Mouse (Mus musculus): ENCODE measurements at regions not wholly inside any gene's neighbourhood (a gene's known extent, or its start where the extent isn't known, plus 50 kb on each side); places are given as distances from the start of the nearest gene placed in this dataset.

GRCm38 (mm10) chr9:78780595-78780994 lies 165.2 kb downstream of the Cd109 start:
- TF ChIP-seq MAZ (IDR thresholded peaks at IDR 0.05; ENCODE audit: low read depth, low read length) = no peak
- no peak for TF ChIP-seq CTCF (conservative IDR thresholded peaks at IDR 0.05 in 1 of 2, IDR thresholded peaks at IDR 0.05 in 1 of 2; ENCODE audit: low read depth in 2 of 2, low read length in 2 of 2)
- TF ChIP-seq EP300 (IDR thresholded peaks at IDR 0.05; ENCODE audit: low read length) = peak; percentile 77
- TF ChIP-seq SIN3A (IDR thresholded peaks at IDR 0.05; ENCODE audit: low read length) = no peak
- peak; percentile 57; the same call in 1 of the 2 replicates for TF ChIP-seq ETS1 (conservative IDR thresholded peaks at IDR 0.05; ENCODE audit: low read depth, low read length)
- no peak for TF ChIP-seq TBP (conservative IDR thresholded peaks at IDR 0.05; ENCODE audit: low read depth, low read length)
- TF ChIP-seq MAFK (IDR thresholded peaks at IDR 0.05; ENCODE audit: insufficient replicate concordance, low read length) = no peak
- no peak for TF ChIP-seq ZMIZ1 (IDR thresholded peaks at IDR 0.05; ENCODE audit: low read depth, low read length)
